Mouse (Mus musculus) megakaryocyte, embryonic 14.5 days (primary cell): ENCODE results near the gene 0610012G03Rik. TPM values are rescaled to one million over a fixed set of nuclear protein-coding genes. Genes with fewer than 3 reads are reported as not detected.
"Not testable (repeated sequence)": the region's sequence is repeated elsewhere in the genome, so short reads cannot be mapped to it uniquely, and the experiment has no call there.

Experiments used
- H3K27me3 ChIP-seq: replicated peaks from 2 replicates; pipeline ENCODE3; 2012; ENCODE audit warnings: inconsistent platforms
- H3K36me3 ChIP-seq: replicated peaks from 2 replicates; pipeline ENCODE3; 2012; ENCODE audit warnings: low read length, inconsistent platforms, mixed read lengths
- H3K4me1 ChIP-seq: 2 replicates; pipeline ENCODE4 v1.6.1; 2012; ENCODE audit warnings: inconsistent platforms
- H3K4me3 ChIP-seq: replicated peaks from 2 replicates; pipeline ENCODE3; 2012; ENCODE audit warnings: moderate library complexity, mild to moderate bottlenecking, inconsistent platforms
- H3K9me3 ChIP-seq: 2 replicates; pipeline ENCODE4 v1.6.1; 2012; ENCODE audit warnings: inconsistent platforms
- FLI1 ChIP-seq: IDR thresholded peaks from 2 replicates; pipeline ENCODE4 v1.6.1; 2012; ENCODE audit warnings: low read length, inconsistent platforms, mixed read lengths
- GATA1 ChIP-seq: IDR thresholded peaks from 3 replicates; pipeline ENCODE4 v1.6.1; 2012; ENCODE audit warnings: mixed read lengths, low read length, inconsistent platforms, borderline replicate concordance
- polyA plus RNA-seq: library from polyadenylated mRNA; stranded (reverse); fragments of >175 nt; gene quantifications from 2 replicates; pipeline ENCODE4 v1.2.3, GENCODE M21; 2012; ENCODE audit warnings: low replicate concordance; ENCODE audit not compliant: insufficient read depth

The 0610012G03Rik gene
- polyA plus RNA-seq, 1 experiment = 126 TPM

DNA sequence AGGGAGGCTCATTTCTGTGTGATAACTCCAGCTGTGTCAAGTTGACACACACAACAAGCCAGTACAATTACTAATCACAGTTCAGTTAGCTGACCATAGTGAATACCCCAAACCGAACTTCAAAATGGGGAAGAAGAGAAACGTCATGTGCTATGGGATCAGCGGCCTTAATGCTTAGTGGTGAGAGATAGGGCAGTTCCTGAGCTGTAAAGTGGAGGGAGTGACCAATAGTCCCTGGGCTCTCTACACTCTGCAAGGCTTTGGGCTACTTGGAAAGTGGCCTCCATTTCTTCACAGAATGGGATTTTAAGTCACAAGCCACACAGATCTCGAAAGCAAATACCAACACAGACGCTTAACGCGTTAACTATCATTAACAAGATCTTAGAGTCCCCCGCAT lies 961 bp downstream of the 0610012G03Rik start:
- TF ChIP-seq FLI1 (no peak), GATA1 (no peak)
- H3K9me3 ChIP-seq = no peaks in the 10 kb centered on the region
- peak overlapping the region; percentile 97 for H3K4me3 ChIP-seq
- peaks cover 63% of the 10 kb centered on the region for H3K4me1 ChIP-seq
- H3K36me3 ChIP-seq = peaks cover 44% of the 10 kb centered on the region
- peaks cover 2% of the 10 kb centered on the region for H3K27me3 ChIP-seq

DNA sequence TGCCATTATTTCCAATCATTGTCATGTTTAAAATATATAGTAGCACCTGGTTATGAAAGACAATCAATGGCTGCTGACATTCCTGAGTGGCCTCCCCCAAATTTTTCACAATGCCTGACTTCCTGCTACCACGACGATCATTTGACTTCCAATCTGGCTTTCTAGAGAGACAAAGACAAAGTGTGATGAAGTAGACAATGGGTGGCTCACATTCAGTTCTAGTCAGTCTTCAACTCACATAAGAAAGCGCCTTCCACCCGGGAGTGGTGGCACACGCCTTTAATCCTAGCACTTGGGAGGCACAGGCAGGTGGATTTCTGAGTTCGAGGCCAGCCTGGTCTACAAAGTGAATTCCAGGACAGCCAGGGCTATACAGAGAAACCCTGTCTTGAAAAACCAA lies 2.3 kb downstream of the 0610012G03Rik start:
- H3K27me3 ChIP-seq, H3K4me3 ChIP-seq, H3K9me3 ChIP-seq: not testable (repeated sequence)
- H3K4me1 ChIP-seq = peaks cover 71% of the 10 kb centered on the region
- peaks cover 33% of the 10 kb centered on the region for H3K36me3 ChIP-seq

DNA sequence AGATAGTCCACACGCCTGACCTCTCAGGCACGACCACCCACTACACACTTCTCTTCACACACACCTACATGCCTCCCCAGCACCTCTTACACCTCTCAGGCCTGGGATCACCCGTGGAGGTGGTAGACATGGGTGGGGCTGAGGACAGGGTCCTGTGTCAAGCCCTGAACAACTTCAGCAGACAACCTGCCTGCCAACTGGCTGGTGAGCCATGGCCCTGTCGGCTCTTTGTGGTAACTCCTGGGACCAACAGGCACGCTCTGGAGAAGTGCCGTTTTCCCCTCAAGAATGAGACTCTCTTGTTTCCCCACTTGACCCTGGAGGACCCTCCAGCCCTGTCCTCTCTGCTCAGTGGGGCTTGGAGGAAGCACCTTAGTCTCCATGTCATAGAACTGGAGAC lies 2.9 kb downstream of the 0610012G03Rik start:
- H3K36me3 ChIP-seq = peaks cover 27% of the 10 kb centered on the region
- TF ChIP-seq FLI1 = no peak
- TF ChIP-seq GATA1 = no peak
- H3K9me3 ChIP-seq = no peaks in the 10 kb centered on the region
- peak overlapping the region; percentile 31 for H3K4me3 ChIP-seq
- peaks cover 72% of the 10 kb centered on the region for H3K4me1 ChIP-seq
- peaks cover 8% of the 10 kb centered on the region for H3K27me3 ChIP-seq

DNA sequence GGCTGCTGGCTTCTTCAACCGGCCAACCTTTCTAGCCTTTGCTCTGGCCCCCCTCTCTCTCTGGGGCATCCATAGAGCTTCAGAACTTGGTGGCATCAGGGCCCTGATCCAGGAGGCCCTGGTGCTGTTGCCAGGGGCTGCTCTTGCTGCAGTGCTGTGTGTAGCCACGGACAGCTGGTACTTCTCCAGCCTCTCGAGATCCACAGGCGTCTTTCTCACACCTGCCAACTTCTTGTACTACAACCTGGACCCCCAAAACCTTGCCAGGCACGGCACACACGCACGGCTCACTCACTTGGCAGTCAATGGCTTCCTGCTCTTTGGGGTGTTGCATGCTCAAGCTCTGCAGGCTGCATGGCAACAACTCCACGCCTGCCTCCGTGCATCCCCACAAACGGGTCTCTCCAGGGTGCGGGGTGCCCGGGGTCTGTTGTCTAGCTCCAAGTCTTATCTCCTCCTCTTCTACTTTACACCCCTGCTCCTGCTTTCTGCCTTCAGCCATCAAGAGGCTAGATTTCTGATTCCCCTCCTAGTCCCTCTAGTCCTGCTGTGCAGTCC lies 3.5 kb downstream of the 0610012G03Rik start:
- H3K4me1 ChIP-seq = peaks cover 70% of the 10 kb centered on the region
- no peak overlapping the region for H3K4me3 ChIP-seq
- peaks cover 11% of the 10 kb centered on the region for H3K27me3 ChIP-seq
- no peak for TF ChIP-seq GATA1
- no peak for TF ChIP-seq FLI1
- H3K9me3 ChIP-seq = no peaks in the 10 kb centered on the region
- H3K36me3 ChIP-seq = peaks cover 24% of the 10 kb centered on the region

DNA sequence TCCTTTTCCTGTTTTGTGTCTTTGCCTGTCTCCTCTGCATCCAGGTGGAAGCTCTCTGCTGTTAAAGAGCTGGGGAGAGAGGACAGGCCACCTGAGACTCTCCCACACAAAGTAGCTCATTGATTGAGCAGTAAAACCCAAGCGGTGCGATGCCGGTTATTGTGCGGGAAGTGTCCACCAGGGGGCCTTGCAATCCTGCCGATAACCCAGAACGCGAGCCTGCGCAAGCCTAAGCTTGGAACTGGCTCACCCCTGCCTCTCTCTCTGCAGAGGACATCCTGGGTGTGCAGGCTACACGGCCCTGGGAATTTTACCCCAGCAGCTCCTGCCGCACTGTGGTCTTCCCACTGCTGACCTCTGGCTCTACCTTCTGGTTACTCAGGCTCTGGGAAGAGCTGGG lies 4.3 kb downstream of the 0610012G03Rik start:
- TF ChIP-seq FLI1 = no peak
- no peak for TF ChIP-seq GATA1
- H3K4me1 ChIP-seq = peaks cover 71% of the 10 kb centered on the region
- H3K27me3 ChIP-seq = peaks cover 18% of the 10 kb centered on the region
- H3K4me3 ChIP-seq = peak overlapping the region; percentile 64
- no peaks in the 10 kb centered on the region for H3K9me3 ChIP-seq
- H3K36me3 ChIP-seq = peaks cover 24% of the 10 kb centered on the region

DNA sequence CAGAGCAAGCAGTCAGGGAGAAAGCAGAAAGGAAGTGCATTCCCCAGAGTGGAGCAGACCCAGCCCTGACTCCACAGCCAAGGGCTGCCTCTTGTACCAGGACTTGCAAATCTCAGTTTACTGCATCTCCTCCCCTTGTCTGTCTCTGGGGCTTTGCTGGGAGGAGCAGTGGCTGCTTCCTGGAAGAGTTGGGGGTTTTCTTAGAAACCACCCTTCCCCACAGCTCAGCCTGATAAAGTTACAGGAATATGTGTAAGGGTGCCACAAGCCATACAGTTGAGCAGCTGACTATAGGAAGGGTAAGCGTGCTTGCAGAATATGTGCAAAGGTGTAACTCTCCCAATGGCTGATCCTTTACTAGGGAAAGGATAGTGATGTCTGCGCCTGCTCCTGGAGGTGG lies 7.7 kb downstream of the 0610012G03Rik start:
- Histone ChIP-seq H3K4me3 (peak overlapping the region; percentile 42), H3K4me1 (peaks cover 54% of the 10 kb centered on the region), H3K27me3 (peaks cover 46% of the 10 kb centered on the region), H3K9me3 (peaks cover 18% of the 10 kb centered on the region), H3K36me3 (peaks cover 16% of the 10 kb centered on the region)
- no peak for TF ChIP-seq GATA1
- TF ChIP-seq FLI1 = no peak

DNA sequence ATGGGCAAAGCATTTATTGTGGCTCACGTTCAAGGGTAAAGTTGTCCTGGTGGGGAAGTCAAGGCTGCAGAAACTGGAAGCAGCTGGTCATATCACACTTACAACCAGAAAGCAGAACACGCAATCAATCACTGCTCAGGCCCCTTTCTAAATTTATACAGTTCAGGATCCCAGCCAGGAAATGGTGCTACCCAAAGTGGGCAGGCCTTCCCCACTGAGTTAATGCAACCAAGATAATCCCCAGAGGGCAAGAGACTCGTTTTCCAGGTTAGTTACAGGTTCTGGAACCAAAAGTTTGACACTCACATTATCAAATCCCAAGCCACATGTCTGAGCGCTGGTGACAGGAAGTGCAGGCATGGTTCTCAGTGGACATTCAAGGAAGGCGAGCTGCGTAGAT lies 9.4 kb downstream of the 0610012G03Rik start:
- Histone ChIP-seq H3K4me1 (peaks cover 54% of the 10 kb centered on the region), H3K27me3 (peaks cover 63% of the 10 kb centered on the region), H3K9me3 (peaks cover 23% of the 10 kb centered on the region), H3K4me3 (no peak overlapping the region), H3K36me3 (no peaks in the 10 kb centered on the region)
- TF ChIP-seq GATA1 = no peak
- TF ChIP-seq FLI1 = no peak

DNA sequence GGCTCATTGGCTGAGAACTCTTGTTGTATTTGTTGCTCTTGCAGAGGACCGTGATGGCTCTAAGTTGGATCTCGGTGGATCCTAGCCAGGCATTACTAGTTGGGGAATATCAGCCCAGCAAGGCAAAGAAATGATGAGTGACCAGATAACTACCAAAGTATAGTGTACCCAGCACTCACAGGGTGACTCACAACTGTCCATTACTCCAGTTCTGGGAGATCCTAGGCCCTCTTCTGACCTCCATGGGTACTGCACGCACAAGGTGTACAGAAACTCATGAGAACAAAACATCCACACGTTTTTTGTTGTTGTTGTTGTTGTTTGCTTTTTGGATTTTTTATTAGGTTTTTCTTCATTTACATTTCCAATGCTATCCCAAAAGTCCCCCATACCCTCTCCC lies 11.7 kb downstream of the 0610012G03Rik start:
- no peak for TF ChIP-seq GATA1
- H3K4me1 ChIP-seq = peaks cover 56% of the 10 kb centered on the region

DNA sequence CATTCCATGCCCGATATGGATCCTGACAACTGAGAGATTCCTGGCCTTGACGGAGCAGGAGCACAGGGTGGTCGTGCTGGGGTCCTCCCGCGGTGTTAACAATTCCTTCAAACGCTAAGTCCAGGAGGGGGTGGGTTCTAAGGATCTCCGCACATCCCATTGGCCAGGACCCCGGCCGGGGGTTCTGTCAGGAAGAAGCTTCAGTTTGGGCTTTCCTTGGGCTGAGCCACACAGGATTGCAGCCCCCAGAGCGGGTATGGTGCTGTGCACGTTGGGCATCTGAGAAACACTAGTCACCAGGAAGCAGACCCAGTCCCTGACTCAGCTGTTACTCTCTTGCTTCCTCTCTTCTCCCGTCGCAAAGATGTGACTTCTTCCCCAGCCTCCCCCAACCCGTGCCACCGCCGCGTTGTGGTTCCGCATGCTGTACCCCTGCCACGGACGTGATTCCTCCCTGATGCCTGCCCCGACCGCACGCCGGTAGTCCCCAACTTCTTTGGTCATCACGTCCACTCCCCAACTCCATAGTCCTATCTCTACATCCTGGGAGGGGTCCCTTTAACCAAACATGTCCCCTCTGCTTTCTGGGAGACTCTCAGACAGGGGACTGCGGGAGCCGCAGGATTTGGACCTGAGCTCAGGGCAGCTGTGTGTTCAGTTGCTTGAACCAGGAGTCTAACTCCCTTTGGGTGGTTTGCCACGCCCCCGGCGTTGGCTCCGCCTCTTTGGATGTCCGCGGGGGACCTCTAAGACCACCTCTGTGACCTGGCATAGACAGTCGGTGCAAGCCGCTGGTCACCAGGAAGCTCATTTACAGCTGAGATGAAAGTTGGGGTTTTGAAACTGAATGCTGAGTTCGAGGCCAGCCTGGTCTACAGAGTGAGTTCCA lies 13.0 kb downstream of the 0610012G03Rik start:
- Histone ChIP-seq H3K4me1 (peaks cover 46% of the 10 kb centered on the region), H3K27me3 (peaks cover 84% of the 10 kb centered on the region), H3K4me3 (peak overlapping the region; percentile 90), H3K9me3 (peaks cover 23% of the 10 kb centered on the region), H3K36me3 (no peaks in the 10 kb centered on the region)
- TF ChIP-seq GATA1 (no peak), FLI1 (no peak)

More for the DNA sequence above, 11.7 kb downstream of the 0610012G03Rik start:
- no peaks in the 10 kb centered on the region for H3K36me3 ChIP-seq
- peaks cover 23% of the 10 kb centered on the region for H3K9me3 ChIP-seq
- no peak overlapping the region for H3K4me3 ChIP-seq
- H3K27me3 ChIP-seq = peaks cover 76% of the 10 kb centered on the region

DNA sequence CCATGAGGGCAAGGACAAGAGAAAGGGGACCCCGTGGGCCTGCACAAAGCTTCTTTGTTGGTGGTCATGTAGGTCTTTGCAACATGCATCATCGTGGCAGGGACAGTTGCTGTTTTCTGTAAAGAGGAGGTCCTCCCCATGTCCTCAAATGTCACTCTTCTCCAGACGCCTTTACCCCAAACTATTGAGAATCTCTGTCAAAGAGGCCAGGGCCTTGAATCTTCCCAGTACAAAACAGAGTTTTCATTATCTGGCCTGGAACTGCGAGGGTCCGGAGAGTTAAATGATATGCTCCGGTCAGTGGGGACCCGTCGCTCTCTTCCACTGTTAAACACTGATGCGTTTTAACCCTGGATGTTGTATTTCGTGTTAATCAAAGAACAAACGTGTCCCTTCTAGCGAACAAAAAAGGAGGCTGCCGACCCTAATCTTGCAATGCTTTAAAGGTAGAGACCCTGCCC lies 13.7 kb downstream of the 0610012G03Rik start:
- no peak for TF ChIP-seq FLI1
- TF ChIP-seq GATA1 = no peak
- Histone ChIP-seq H3K4me1 (peaks cover 42% of the 10 kb centered on the region), H3K36me3 (no peaks in the 10 kb centered on the region), H3K9me3 (peaks cover 23% of the 10 kb centered on the region), H3K27me3 (peaks cover 86% of the 10 kb centered on the region), H3K4me3 (peak overlapping the region; percentile 92)
